Mouse (Mus musculus) CD4-positive helper T cell, adult 2 months (primary cell): ENCODE results near the gene Hspbap1.

Experiments
- DNase-seq: peaks from one replicate; pipeline ENCODE4 v3.0.0-alpha.2; 2012; ENCODE audit warnings: low read depth, missing footprints, low spot score

The Hspbap1 gene

GRCm38 (mm10) chr16:35791962-35792521 is 21.9 kb downstream of the Hspbap1 start:
- DNase-seq: peak; percentile 31

DNA sequence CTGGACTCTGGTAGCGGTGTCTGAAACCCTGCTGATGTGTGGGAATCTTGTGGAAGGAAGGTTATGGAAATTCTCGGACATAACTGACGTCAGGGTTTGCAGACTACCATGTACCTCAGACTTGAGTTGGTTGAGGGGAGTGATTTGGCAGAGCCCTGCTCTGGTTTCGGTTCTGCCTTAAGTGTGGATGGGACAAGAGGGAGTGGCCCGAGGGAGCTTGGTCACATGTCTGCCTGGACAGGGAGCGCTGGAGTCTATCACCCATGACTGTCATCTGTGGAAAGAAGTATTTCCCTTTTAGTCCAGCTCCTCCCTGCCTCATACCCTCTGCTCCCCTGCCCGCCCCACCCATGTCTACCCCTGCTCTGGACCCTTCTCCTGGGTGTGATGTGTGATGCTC is 32.0 kb downstream of the Hspbap1 start:
- DNase-seq: no peak

DNA sequence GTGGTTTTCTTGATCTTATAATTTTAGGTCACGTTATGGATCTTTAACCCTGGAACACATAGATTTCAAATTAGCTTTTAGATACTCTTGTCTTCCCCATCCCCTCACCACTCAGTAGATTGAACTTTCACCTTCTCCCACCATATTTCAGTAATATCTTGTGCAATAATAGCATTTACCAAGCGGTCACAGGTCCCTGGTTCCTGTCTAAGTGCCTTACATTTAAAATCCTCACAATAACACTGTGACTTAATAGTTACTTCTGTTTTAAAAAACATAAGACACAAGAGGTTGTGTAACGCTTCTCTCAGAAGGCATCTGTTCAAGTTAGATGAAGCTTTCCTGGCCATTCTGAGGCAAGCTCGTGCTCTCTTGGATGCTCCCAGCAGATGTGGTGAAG is 33.5 kb downstream of the Hspbap1 start:
- DNase-seq: no peak

GRCm38 (mm10) chr16:35806973-35807662 is 36.9 kb downstream of the Hspbap1 start:
- DNase-seq: no peak

GRCm38 (mm10) chr16:35807663-35807992 is 37.5 kb downstream of the Hspbap1 start:
- no peak for DNase-seq

- DNase-seq: no peak
Measured at GRCm38 (mm10) chr16:35808838-35809237, 38.7 kb downstream of the Hspbap1 start.

GRCm38 (mm10) chr16:35813119-35813518 is 42.9 kb downstream of the Hspbap1 start:
- no peak for DNase-seq

DNA sequence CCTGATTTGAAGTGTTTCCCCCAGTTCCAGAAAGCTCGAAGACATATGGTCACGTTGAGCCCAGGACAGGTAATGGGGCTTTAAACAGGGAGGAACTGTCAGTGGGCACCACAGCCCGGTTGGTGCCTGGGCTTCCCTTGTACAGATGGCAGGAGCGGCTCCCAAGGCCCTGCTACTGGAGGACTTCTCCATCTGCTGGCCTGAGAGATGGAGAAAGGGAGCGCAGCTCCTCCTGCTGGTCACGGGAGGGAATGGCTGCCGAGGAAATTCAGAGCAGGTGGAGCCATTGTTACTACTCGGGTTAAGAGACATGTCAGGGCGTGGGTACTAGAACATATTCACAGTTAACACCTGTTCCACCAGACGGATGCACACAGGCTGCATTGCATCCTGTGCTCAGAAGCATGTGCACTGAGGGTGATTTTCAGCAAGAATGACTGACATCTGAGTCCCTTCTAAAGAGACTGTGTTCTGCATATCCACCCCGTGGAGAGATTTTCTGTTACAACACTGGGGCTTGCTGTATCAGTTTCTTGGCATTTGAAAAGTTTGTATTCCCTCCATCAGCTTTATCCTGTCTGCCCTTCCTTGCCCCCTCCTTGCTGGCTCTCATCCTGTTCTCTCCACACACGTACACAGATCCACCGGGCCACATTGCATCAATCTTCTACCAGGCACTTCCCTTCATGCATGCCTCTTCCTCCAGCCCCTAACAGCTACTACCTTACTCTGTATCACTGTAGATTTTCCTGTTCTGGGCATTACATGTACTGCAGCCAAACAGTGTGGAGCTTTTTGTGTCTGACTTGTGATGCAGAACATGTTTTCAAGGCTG is 47.3 kb downstream of the Hspbap1 start:
- peak; percentile 76 for DNase-seq

DNA sequence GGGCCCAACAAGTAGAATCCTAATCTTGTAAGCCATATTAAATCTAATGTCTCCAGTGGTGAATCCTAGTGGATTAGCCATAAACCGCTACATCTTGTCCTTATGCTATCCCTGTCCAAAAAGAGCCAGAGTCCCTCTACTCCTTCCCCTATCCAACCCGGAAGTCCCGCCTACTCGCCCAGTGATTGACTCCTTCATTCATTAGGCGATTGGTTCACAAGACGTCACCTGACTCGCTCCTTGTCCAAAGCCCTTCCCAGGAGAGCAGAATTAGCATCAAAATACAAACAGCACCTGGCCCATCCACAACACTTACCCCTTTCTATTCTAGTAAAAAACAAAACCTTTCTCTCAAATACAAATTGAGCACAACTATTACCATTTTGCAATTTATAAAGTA is 59.8 kb downstream of the Hspbap1 start:
- DNase-seq: no peak

DNA sequence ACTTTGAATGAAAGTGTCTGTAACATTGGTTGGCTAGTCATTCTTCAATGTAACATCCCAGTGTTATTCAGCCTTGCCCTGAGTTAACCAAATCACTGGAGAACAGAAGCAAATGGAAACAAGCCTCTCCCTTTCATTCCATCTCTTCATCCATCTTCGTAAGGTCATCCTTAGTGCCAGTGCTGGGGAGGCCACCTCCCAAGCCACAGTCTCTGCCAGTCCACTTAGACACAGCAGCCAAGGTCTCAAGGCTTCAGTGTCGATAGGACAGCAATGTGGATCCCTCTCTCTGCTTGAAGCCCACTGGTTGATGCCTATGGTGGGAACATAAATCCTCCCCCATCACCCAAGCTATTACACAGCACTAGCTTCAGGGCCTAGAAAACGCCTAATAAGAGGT is 62.8 kb downstream of the Hspbap1 start:
- no peak for DNase-seq

- DNase-seq: no peak
Measured at GRCm38 (mm10) chr16:35834653-35835052, 64.5 kb downstream of the Hspbap1 start.

DNA sequence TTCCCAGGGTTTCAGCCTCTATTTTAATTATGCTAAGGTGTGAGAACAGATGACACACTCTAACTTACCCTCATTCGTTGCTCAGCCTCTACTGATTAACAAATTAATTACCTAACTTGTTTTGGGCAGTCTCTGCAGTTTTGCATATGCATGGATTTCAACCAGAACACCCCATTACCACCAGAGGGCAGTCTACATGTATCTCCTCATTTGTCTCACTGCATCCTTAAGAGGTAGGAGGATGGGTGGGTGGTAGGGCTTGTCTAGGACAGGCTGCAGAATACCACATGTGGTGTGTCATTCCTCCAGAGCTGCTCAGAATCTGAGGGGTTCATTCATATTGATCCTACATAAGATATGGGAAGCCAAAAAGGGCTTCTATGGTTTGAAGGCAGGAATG is 69.5 kb downstream of the Hspbap1 start:
- DNase-seq: peak; percentile 61

DNA sequence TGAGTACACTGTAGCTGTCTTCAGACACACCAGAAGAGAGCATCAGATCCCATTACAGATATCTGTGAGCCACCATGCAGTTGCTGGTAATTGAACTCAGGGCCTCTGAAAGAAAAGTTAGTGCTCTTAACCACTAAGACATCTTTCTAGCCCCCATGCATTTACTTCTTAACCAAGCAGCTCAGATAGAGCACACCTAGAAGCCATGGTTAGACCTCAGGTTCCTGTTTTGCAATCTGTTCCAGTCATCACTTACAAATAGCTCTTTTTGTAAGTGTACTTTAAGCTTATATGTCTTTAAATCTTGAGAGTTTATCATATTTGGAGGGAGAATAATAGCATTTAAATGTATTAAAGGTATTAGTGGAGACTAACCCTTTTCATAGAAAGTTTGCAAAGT is 77.0 kb downstream of the Hspbap1 start:
- no peak for DNase-seq

DNA sequence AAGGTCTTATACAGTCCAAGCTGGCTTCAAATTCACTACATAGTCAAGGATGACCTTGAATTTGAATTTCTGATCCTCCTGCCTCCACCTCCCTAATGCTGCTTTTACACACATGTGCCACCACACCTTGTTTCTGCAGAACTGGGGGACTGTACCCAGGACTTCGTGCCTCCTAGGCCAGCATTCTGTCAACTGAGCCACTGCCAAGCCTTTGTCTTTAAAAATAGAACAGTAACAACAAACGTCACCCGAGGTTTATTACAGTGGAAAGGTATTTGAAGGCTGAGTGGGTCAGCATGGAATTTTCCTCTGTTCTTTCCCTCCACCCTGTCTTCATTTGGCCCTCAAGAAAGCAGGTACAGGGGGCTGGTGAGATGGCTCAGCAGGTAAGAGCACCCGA is 85.7 kb downstream of the Hspbap1 start:
- no peak for DNase-seq

GRCm38 (mm10) chr16:35856766-35857165 is 86.6 kb downstream of the Hspbap1 start:
- no peak for DNase-seq

DNA sequence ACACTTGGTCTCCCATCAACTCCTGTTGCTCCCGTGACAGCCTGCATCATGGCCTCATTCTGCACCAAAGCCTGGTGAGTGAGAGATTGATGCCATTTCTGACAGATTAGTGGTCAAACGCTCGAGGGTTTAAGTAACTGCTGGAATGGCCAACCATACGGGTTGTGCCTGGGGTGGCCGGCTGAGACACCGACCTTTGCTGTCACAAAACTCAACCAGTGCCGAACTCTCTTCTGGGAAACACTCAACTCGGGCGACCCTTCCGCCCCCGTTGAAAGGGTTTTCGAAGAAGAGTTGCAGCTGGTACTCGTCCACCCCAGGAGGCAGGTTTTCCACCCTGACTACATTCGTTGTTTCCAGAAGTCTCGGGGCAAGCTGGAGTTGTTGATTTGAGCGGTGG is 90.1 kb downstream of the Hspbap1 start:
- DNase-seq: no peak

GRCm38 (mm10) chr16:35862057-35862456 is 91.9 kb downstream of the Hspbap1 start:
- peak; percentile 15 for DNase-seq

DNA sequence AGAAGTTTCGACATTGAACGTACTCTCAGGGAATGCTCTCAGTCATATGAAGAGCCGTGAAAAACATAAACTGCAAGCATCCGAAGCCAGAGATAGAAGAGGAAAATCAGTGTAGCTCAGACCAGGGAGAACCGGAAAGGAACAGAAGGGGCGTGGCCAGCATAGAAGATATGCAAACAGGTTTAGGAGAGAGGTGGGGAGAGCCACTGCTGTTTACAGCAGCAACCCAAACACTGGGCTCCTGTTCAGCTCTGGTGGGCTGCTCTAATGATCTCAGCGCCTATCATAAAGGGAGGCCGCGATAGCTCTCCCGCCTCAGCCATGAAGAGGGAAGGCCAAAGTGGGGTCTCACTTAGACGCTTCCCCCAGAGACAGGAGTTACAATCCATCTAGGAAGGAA is 97.6 kb downstream of the Hspbap1 start:
- DNase-seq: no peak

DNA sequence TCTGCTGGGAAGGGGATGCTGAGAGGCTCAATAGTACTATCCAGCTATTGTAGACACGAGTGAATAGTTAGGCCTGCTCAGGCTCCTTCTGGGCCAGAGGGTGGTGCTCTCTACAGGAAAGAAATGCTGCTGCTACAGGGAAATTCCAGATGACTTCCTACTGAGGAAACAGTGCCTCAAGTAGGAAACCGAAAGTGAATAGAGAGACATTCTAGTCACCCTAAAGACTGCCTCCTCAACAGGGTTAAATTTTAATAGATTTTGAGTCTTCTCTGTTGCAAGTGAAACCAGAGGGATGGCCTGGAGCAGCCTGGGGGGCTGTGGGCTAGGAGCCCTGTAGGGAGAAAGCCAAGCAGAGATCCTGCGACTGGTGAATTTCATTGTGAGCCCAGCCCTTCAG is 99.0 kb downstream of the Hspbap1 start:
- peak; percentile 77 for DNase-seq

DNA sequence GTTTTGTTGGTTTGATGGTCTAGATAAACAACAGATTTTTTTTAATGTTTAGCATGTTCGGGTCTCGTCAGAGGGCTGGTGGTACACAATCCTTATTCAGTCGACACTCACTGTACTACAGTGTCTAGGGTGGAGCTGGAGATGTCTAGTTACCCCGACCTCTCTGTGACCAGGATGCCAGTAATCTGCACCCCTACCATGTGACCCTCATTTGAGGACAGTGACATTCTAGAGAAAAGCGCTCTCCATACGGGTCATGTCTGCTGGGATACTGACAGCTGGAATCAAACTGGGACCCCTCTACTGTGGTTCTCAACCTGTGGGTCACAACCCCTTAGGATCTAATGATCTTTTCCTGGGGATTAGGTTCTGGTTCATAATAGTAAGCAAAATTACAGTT is 99.5 kb downstream of the Hspbap1 start:
- DNase-seq: peak; percentile 16

DNA sequence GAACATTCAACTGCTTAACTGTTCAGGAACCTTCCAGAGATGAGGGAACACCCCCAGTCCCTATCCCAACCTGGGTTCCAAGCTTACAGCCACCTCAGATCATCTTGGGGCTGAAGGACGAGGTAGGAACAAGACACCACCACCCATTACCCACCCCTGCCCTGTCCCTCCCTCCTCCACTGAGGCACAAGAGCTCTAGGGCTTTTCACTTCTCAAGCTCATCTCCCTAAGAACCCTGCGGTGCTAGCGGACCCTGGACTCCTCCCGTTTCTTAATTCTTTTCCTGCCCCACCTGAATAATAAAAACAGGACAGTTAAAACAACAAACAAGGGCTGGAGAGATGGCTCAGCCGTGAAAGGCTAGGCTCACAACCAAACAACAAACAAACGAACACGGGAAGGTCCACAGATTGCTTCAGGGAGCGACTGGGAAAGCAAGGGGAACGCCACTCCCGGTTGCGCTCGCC is 100.4 kb downstream of the Hspbap1 start:
- peak; percentile 23 for DNase-seq

DNA sequence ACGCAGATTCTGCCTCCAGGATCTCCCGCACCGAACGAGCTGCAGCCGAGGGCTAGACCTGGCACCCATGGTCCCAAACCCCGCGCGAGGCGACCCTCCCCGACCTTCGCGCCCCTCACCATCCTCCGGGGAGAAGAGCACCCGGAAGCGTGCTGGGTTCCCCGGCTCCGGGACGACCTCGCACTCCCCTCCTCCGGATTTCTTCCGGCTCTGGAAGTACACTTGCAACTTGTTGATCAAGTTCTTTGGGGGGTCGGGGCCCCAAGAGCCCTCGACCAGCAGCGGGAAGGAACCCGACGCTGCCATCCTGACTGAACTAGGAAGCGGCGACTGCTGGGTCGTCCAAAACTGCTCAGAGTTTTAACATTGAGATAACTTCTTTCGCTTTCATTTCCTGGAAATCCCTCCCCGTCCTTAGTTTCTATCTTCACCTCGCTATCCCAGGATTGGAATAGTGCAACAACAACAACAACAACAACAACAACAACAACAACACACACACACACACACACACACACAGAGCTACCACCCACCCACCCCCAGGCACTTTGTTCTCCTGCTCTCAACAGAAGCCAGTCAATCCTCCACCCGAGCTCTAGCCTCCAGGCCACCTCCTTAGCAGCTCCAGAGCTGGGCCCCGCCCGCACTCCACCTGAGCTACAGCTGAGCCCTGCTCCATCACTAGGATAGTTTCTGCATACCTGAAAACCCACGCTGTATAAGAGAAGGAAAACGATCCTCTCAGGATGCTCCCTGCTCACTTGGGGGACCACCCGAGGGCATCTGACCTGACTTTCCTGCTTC is 101.1 kb downstream of the Hspbap1 start, which contains the start of gene Parp14:
TSS of gene Parp14 (minus strand) at position 497 of the 804 bp plus-strand sequence.
- DNase-seq: peak; percentile 75
